Mouse (Mus musculus) intestine, embryonic 14.5 days (tissue): ENCODE measurements around the gene Polr1c. TPM values are rescaled to one million over a fixed set of nuclear protein-coding genes. Genes with fewer than 3 reads are reported as not detected.

Experiments
- ATAC-seq: fragments of 200-750 bp; cut with Nextera tagmentation; replicated peaks from 2 replicates; pipeline ENCODE4 v1.8.0; 2017; ENCODE audit warnings: low read depth, moderate number of reproducible peaks, moderate TSS enrichment, moderate library complexity; ENCODE audit not compliant: low FRiP score, low TSS enrichment
- DNase-seq: peaks from one replicate; pipeline ENCODE4 v3.0.0-alpha.2; 2018; ENCODE audit warnings: low spot score
- H3K27ac ChIP-seq: fragments of 300-500 bp; sonication (generic); 2 replicates; pipeline ENCODE4 v1.5.1; 2014; ENCODE audit warnings: low read depth, mild to moderate bottlenecking, control low read depth
- H3K27me3 ChIP-seq: fragments of 300-500 bp; sonication (generic); replicated peaks from 2 replicates; pipeline ENCODE4 v1.6.1; 2014; ENCODE audit warnings: low read length, control low read depth; ENCODE audit not compliant: control insufficient read depth, insufficient read depth
- H3K36me3 ChIP-seq: fragments of 300-500 bp; sonication (generic); 2 replicates; pipeline ENCODE4 v1.6.1; 2014; ENCODE audit warnings: low read length, control low read depth; ENCODE audit not compliant: control insufficient read depth, insufficient read depth
- H3K4me1 ChIP-seq: fragments of 300-500 bp; sonication (generic); replicated peaks from 2 replicates; pipeline ENCODE4 v1.6.1; 2014; ENCODE audit warnings: low read length, control low read depth, mixed read lengths; ENCODE audit not compliant: control insufficient read depth, insufficient read depth
- H3K4me2 ChIP-seq: fragments of 300-500 bp; sonication (generic); 2 replicates; pipeline ENCODE4 v1.6.1; 2014; ENCODE audit warnings: low read length
- H3K4me3 ChIP-seq: fragments of 300-500 bp; sonication (generic); 2 replicates; pipeline ENCODE4 v1.5.1; 2014; ENCODE audit warnings: low read depth, low read length, control low read depth, mixed read lengths
- H3K9ac ChIP-seq: fragments of 300-500 bp; sonication (generic); 2 replicates; pipeline ENCODE4 v1.6.1; 2014; ENCODE audit warnings: mild to moderate bottlenecking, low read length
- H3K9me3 ChIP-seq: fragments of 300-500 bp; sonication (generic); 2 replicates; pipeline ENCODE4 v1.6.1; 2016; ENCODE audit warnings: low read length, control low read depth; ENCODE audit not compliant: control insufficient read depth
- WGBS: fragments of 180-500 bp; shearing (Covaris S2); extraction: QIAGEN DNeasy Blood & Tissue Kit; methylation state at CpG from one replicate; pipeline ENCODE4 v1.1.7; 2014; 5-methylcytosine and 5-hydroxymethylcytosine counted together
- polyA plus RNA-seq: library from polyadenylated mRNA; unstranded; fragments of >200 nt; fragmentation: Nextera tagmentation; extraction: Ambion mirVana; gene quantifications from 2 replicates; pipeline ENCODE4 v1.2.1, GENCODE M21; 2014

Gene Polr1c
- 93.7 and 96.4 TPM in 2 replicates for polyA plus RNA-seq

DNA sequence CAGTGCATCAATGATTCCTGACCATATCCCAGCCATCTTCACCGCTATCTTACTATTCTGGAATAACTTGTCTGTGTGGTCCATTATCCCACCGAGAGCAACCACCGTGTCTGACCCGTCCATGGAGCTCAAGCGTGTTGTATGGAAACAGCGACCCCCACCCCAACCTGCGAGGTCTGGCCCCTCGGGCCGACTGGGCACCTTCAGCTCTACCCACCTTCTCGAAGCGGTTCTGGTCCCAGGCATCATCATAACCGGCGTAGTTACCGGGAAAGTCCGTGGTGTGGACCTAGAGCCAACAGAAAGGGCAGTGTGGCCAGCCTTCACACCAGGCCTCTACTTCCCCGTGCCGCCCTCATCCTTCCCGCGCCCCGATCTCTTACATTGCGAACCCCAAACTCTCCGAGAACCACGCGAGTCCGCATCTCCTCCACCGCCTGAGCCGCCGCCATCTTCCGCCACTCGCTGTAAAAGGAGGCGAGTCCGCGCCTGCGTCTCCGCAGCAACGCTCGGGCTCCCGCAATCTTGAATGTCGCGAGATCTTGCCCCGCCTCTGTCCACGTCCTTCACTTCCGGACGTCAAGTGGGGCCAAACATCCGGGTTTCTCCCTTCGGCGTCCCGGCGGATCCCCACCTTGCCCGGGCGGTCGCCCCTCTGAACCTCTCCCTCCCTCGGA lies at the start of gene Polr1c, which contains the start of gene Yipf3:
Gene Polr1c, minus strand, starts transcription at position 543 of the 677 bp plus-strand sequence.
Gene Yipf3, plus strand, starts transcription at position 569 of the 677 bp plus-strand sequence.
- no peaks in the 10 kb centered on the region for H3K9me3 ChIP-seq
- ATAC-seq (peak; percentile 89), DNase-seq (peak; percentile 97)
- peak within 1 kb of the TSS; percentile 88 for H3K4me2 ChIP-seq
- under 1% methylated on average over 53 of the region's 53 CpGs for WGBS
- peaks cover 18% of the 10 kb centered on the region for H3K4me1 ChIP-seq
- peak within 1 kb of the TSS; percentile 51; the same call in 1 of the 2 replicates for H3K27ac ChIP-seq
- no peaks in the 10 kb centered on the region for H3K27me3 ChIP-seq
- peaks cover 73% of the 10 kb centered on the region for H3K36me3 ChIP-seq
- H3K9ac ChIP-seq, result peak within 1 kb of the TSS; percentile 98
- H3K4me3 ChIP-seq, result peak within 1 kb of the TSS; percentile 70

DNA sequence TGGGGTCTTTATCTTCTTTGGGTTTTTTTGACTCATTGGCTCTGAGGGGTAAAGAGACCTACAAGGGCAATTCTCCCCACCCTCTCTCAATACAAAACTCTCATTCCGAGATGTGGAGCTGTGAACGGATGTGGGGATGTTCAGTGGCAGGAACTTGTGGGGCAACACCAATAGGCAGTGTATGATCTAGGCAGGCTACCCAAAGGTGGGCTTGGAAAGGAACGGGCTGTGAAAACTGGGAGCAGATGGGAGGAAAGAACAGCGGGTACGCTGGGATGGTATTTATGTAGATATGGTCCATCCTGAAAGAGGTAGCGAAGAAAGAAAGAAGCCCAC lies 49.1 kb upstream of the Polr1c start:
- H3K9me3 ChIP-seq, result no peaks in the 10 kb centered on the region
- H3K9ac ChIP-seq, result no peak overlapping the region
- H3K4me1 ChIP-seq, result peaks cover 3% of the 10 kb centered on the region; the same call in 1 of the 2 replicates
- WGBS, result 11% methylated on average over 6 of the region's 6 CpGs
- DNase-seq (no peak), ATAC-seq (no peak)
- no peaks in the 10 kb centered on the region for H3K36me3 ChIP-seq
- H3K27me3 ChIP-seq, result peaks cover 67% of the 10 kb centered on the region
- peak overlapping the region; percentile 47 for H3K4me3 ChIP-seq
- H3K27ac ChIP-seq, result no peak overlapping the region
- peak overlapping the region; percentile 100 for H3K4me2 ChIP-seq

DNA sequence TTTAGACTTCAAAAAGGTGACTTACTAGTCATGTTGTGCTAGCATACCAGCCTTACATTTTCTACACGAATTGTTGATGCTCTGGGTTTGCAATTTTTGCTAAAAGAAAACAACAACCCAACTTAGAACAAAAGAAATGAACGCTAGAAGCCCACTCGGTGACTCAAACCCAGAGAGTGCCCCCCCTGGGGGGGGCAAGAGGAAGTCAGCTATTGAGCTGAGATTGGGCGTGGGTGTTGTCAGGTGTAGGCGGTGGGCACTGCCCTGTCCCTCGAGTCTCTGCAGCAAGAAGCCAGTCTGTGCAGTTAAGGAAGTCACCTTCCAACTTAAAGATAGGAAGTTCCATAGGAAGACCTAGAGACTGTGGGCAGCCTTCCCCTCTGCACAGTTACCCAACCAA lies 48.7 kb upstream of the Polr1c start:
- ATAC-seq, result no peak
- WGBS, result 43% methylated on average over 6 of the region's 6 CpGs
- H3K4me2 ChIP-seq, result no peak overlapping the region
- DNase-seq, result no peak
- H3K36me3 ChIP-seq, result no peaks in the 10 kb centered on the region
- H3K27me3 ChIP-seq, result peaks cover 67% of the 10 kb centered on the region
- H3K9me3 ChIP-seq, result no peaks in the 10 kb centered on the region
- no peak overlapping the region for H3K4me3 ChIP-seq
- no peak overlapping the region for H3K9ac ChIP-seq
- no peak overlapping the region for H3K27ac ChIP-seq
- peaks cover 3% of the 10 kb centered on the region; the same call in 1 of the 2 replicates for H3K4me1 ChIP-seq

DNA sequence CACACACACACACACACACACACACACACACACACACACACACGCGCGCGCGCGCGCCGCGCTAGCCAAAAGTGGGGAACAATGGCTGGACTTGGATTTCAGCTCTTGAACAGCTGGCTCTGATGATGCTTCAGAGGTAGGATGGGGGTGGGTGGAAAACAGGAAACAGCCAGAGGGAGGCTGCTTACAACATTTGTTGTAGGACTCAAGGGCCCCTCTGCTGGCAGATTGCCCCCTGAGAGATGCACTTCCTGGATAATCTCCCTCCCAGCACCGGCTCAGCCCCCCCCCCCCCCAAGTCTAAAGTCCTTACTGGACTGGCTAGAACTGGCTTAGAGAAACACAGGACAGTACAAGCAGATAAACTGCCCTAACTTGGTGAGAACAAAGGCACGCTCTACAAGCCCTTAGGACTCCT lies 39.8 kb upstream of the Polr1c start:
- peak overlapping the region; percentile 39; the same call in 1 of the 2 replicates for H3K27ac ChIP-seq
- H3K27me3 ChIP-seq, result no peaks in the 10 kb centered on the region; the same call in 1 of the 2 replicates
- H3K4me2 ChIP-seq, result 0 out of 2 replicates have a peak overlapping the region, but pooled peaks have one; percentile 12
- H3K4me1 ChIP-seq, result peaks cover 16% of the 10 kb centered on the region
- peak; percentile 69 for ATAC-seq
- no peak overlapping the region for H3K4me3 ChIP-seq
- H3K9me3 ChIP-seq, result no peaks in the 10 kb centered on the region
- H3K9ac ChIP-seq, result no peak overlapping the region
- DNase-seq, result peak; percentile 64
- 59% methylated on average over 11 of the region's 11 CpGs for WGBS
- no peaks in the 10 kb centered on the region for H3K36me3 ChIP-seq

DNA sequence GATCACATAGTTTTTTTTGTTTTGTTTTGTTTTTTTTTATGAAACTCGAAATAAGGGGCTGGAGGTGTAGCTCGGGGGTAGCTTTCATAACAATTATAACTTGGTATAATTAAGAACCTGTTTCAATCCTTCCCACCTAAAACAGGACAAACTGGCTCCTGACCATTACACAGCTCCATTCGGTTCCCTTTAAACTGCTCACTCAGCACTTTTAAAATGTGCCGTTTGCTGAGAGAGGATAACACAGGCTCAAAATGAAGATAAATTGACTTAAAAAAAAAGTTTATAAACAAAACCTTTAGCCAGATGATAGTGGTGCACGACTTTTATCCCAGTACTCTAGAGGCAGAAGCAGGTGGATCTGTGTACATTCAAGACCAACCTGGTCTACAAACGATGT lies 37.6 kb upstream of the Polr1c start:
- ATAC-seq, result no peak
- H3K4me2 ChIP-seq, result no peak overlapping the region
- 37% methylated on average over 6 of the region's 6 CpGs for WGBS
- H3K9me3 ChIP-seq, result no peaks in the 10 kb centered on the region
- DNase-seq, result no peak
- no peak overlapping the region for H3K9ac ChIP-seq
- no peaks in the 10 kb centered on the region for H3K27me3 ChIP-seq
- H3K4me3 ChIP-seq, result no peak overlapping the region
- peaks cover 6% of the 10 kb centered on the region; the same call in 1 of the 2 replicates for H3K36me3 ChIP-seq
- peaks cover 28% of the 10 kb centered on the region for H3K4me1 ChIP-seq
- no peak overlapping the region for H3K27ac ChIP-seq

DNA sequence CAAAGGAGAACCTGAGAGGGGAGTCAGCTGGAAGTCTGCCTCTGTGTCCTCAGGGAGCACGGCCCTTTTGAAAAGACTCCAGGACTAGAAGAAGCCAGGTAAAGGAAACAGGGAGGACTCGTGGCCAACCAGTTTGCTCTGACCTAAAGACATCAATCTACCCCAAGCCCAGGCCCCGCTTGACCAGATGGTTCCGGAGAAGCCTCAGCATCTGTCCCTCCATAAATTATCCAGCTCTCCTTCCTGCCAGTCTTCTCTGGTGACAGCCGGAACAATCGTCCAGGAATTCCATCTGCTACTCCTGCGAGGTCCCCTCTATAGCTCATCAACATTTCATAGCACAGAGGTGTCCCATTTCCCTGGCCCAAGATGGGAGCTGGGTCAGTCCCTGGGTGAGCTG lies 36.8 kb upstream of the Polr1c start:
- DNase-seq, result no peak

DNA sequence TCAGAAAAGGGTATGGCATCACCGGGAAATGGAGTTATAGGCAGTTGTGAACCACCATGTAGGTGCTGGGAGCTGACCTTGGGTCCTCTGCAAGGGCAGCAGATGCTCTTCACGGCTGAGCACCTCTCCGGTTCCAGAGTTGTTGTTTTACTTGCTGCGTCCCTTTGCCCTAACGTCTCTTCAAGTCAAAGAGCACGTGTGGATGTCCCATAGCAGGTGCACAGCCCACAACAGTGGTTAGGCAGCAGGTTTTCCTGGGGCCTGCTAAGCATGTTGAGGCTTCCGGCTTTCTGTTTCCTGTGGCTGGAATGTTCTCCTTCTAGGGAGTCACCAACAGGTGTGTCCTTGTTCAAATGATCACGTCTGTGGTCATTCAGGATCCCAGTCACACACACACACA lies 36.1 kb upstream of the Polr1c start:
- ATAC-seq, result no peak
- Histone ChIP-seq H3K9ac (no peak overlapping the region), H3K4me2 (no peak overlapping the region), H3K27me3 (no peaks in the 10 kb centered on the region), H3K27ac (no peak overlapping the region), H3K36me3 (peaks cover 18% of the 10 kb centered on the region), H3K4me1 (peaks cover 28% of the 10 kb centered on the region), H3K9me3 (no peaks in the 10 kb centered on the region), H3K4me3 (no peak overlapping the region)
- 89% methylated on average over 8 of the region's 8 CpGs for WGBS
- DNase-seq, result no peak

More for the DNA sequence above, 36.8 kb upstream of the Polr1c start:
- Histone ChIP-seq H3K9me3 (no peaks in the 10 kb centered on the region), H3K4me1 (peaks cover 28% of the 10 kb centered on the region), H3K4me3 (no peak overlapping the region), H3K27me3 (no peaks in the 10 kb centered on the region), H3K9ac (no peak overlapping the region), H3K36me3 (peaks cover 11% of the 10 kb centered on the region; the same call in 1 of the 2 replicates), H3K4me2 (no peak overlapping the region), H3K27ac (no peak overlapping the region)
- WGBS, result 54% methylated on average over 7 of the region's 7 CpGs
- ATAC-seq, result no peak

DNA sequence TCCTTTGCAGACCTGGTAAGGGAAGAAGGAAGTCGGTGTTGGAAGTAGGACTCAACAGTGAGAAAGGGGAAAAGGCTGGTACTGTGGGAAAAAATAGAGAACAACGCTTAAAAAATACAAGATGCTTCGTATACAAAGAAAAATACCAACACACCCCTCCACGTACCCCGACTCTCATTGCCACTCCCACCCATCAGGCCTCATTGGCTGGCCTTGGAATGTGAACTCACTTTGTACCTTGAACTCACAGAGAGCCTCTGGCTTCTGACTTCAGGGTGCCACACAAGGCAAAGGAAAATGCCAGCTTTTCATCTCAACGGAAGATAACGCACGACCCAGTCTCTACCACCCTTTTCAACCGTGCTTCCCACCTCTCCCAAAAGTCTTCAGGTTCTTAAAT lies 35.3 kb upstream of the Polr1c start:
- Histone ChIP-seq H3K27me3 (no peaks in the 10 kb centered on the region), H3K9me3 (no peaks in the 10 kb centered on the region), H3K4me3 (peak overlapping the region; percentile 43), H3K27ac (peak overlapping the region; percentile 60; the same call in 1 of the 2 replicates), H3K4me1 (peaks cover 24% of the 10 kb centered on the region), H3K4me2 (peak overlapping the region; percentile 91), H3K9ac (0 out of 2 replicates have a peak overlapping the region, but pooled peaks have one; percentile 52), H3K36me3 (peaks cover 26% of the 10 kb centered on the region)
- ATAC-seq, result peak; percentile 70
- 19% methylated on average over 9 of the region's 9 CpGs for WGBS
- DNase-seq, result peak; percentile 60
